Mouse (Mus musculus) heart, postnatal 0 days (tissue): Measurements from ENCODE around the gene Sdr39u1.

Source experiments
- CTCF ChIP-seq: IDR thresholded peaks from 2 replicates; pipeline ENCODE4 v1.5.1; 2016; ENCODE audit warnings: antibody characterized with exemption, control low read depth, low read depth
- EP300 ChIP-seq: IDR thresholded peaks from 2 replicates; pipeline ENCODE4 v1.6.1; 2016; ENCODE audit warnings: antibody characterized with exemption, low read depth

GRCm38 (mm10) chr14:55898947-55899346, 1.1 kb downstream of the Sdr39u1 start:
- TF ChIP-seq CTCF (no peak), EP300 (no peak)
